Mouse (Mus musculus) spleen, postnatal 4 days (tissue): Measurements from ENCODE around the gene Pde4c.

Experiments used
- DNase-seq, 2 experiments: peaks; one replicate each; pipeline ENCODE4 v3.0.0; 2022; ENCODE audit warnings: low spot score in 2 of 2

Pde4c gene

DNA sequence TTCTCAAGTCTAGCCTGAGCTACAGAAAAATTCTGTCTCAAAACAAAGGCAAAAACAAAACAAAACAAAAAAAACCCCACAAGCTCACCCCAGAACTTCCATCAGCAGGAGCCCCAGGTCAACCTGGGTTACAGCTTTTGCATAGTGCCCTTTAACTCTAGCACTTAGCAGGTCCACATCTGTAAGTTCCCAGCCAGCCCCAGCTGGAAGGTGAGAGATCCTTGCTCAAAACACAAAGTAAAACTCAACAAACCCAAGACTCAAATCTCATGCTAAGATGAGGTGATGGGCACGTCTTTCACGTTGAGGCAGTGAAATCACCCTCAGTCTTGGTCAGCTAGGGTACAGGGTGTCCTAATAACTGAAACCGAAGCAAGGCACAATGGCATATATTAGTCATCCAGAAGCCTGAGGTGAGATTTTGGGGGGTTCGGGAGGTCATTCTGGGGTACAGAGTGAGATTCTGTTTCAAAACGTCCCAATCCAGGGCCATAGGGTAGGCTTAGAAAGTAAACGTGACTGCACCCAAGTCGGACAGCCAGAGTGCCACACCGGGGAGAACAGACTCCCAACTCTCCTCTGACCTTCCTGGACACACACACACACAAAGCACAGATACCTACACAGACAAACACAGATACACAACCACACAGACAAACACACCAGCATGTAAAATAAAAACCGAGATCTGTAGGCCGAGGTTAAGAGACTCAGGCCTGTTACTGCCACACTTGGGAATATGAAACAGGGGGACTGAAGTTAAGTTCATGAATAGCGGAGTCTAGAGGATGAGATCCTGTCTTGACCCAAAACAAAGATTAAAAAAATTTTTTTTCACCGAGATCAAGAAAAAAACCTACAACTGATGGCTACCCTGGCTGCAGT is 25.9 kb upstream of the Pde4c start:
- DNase-seq, result no peak

DNA sequence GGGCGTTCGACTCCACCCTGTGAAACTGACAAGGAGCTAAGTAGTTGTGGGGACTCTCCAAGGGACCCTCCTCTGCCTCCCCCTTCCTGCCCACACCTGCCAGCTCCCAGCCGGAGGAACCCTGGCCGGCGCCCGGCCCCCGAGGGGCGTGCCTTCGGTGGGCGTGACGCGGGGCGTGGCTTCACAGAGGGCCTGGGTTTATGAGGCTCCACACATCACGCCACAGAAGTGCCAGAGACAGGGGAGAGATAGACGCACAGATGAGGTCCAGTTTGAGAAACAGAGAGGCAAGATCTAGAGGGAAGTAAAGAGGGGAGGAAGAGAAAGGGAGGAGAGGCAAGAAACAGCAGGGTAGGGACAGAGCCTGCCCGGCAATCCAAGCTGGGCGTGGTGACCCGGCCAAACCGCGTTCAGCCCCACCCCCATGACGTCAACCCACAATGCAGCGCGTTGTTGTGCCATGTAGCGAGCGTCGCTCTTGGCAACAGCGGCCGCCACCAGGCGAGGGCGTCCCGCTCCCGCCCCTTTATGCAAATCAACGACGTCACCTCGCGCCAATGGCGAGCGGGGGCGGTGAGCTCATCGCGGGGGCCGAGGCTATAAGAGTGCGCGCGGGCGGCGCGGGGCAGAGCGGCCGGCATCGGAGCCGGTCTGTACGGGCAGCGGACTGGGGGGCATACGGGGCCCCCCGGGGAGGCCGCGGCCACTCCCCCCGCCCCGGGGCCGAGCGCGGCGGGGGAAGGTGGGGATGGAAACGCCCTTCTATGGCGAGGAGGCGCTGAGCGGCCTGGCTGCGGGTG is 25.0 kb upstream of the Pde4c start, which contains the start of gene Jund:
Gene Jund (plus strand): TSS at position 640 of the 800 bp plus-strand sequence.
- peak; percentile 100 for DNase-seq

DNA sequence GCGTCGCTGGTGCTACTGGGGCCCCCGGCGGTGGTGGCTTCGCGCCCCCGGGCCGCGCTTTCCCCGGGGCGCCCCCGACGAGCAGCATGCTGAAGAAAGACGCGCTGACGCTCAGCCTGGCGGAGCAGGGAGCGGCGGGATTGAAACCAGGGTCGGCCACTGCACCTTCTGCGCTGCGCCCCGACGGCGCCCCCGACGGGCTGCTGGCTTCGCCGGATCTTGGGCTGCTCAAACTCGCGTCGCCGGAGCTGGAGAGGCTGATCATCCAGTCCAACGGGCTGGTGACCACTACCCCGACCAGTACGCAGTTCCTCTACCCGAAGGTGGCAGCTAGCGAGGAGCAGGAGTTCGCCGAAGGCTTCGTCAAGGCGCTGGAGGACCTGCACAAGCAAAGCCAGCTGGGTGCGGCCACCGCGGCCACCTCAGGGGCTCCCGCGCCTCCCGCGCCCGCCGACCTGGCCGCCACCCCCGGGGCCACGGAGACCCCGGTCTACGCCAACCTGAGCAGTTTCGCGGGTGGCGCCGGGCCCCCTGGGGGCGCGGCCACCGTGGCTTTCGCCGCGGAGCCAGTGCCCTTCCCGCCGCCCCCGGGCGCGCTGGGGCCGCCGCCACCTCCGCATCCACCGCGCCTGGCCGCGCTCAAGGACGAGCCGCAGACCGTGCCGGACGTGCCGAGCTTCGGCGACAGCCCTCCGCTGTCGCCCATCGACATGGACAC is 24.2 kb upstream of the Pde4c start:
- DNase-seq, result peak; percentile 67 to 88

DNA sequence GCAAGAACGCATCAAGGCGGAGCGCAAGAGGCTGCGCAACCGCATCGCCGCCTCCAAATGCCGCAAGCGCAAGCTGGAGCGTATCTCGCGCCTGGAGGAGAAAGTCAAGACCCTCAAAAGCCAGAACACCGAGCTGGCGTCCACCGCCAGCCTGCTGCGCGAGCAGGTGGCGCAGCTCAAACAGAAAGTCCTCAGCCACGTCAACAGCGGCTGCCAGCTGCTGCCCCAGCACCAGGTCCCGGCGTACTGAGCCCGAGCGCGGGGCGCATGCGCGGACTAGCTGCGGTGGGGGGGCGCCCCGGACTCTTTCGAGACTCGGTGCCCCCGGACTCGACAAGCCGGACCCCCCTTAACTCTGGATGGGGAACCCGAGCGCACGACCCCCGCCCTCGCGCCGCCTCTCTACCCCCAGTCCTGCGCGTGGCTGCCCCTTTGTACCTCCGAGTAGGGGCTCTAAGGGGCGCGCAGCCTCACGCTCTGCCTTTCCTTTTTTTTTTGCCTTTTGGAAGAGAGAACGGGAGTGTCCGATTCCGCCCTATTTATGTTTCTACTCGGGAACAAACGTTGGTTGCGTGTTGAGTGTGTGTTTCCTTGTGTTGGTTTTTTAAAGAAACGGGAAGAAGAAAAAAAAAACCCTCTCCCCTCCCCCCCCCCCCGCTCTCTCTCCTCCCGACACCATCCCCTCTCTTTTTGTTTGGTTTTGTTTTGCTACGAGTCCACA is 23.5 kb upstream of the Pde4c start:
- DNase-seq, result peak; percentile 81 to 92

- peak; percentile 88 to 93 for DNase-seq
These were observed 23.0 kb upstream of the Pde4c start for GRCm38 (mm10) chr8:70700555-70700922.

GRCm38 (mm10) chr8:70701048-70701981 is 22.2 kb upstream of the Pde4c start:
- DNase-seq, result no peak

- DNase-seq, result no peak
These were observed 21.3 kb upstream of the Pde4c start for GRCm38 (mm10) chr8:70701982-70702841.

- DNase-seq, result no peak
These were observed 20.7 kb upstream of the Pde4c start for GRCm38 (mm10) chr8:70702842-70703182.

DNA sequence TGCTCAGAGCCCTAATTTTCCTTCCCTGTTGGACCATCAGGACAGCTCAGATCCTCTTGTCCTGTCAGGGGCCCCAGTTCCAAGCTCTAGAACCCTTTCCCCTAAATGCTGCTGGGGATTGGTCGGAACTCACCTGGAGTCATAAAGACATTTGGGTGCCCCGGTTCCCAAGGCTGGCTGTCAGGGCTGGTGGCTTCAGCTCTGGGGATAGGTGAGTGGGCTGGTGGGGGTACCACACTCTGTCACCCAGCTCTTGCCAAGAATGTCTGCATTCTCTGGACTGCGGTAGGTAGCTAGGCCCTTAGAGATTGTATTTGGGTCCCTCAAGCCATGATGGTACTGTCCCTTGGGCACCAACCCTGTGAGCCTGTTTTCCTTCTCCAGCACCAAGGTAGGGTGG is 20.2 kb upstream of the Pde4c start, which contains the start of gene Iqcn:
Gene Iqcn (plus strand): TSS at position 171 of the 400 bp plus-strand sequence.
- DNase-seq, result no peak

DNA sequence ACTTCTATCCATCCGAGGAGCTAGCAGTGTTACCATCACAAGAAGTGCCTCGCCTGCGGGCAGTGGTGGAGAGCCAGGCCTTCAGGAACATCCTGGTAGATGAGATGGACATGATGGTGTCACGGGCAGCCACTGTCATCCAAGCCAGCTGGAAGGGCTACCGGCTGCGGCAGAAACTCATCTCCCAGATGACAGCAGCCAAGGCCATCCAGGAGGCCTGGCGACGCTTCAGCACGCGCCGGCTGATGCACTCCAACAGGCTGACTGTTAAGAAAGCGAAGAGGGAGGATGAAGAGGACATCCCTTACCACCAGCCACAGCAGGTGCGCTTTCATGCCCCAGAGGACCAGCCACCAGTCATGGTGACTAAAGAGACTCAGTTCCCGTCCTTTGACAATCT is 15.2 kb upstream of the Pde4c start:
- DNase-seq, result no peak

- no peak for DNase-seq
These were observed 13.7 kb upstream of the Pde4c start for GRCm38 (mm10) chr8:70709794-70710193.

GRCm38 (mm10) chr8:70710296-70710695 is 13.2 kb upstream of the Pde4c start:
- DNase-seq, result no peak

DNA sequence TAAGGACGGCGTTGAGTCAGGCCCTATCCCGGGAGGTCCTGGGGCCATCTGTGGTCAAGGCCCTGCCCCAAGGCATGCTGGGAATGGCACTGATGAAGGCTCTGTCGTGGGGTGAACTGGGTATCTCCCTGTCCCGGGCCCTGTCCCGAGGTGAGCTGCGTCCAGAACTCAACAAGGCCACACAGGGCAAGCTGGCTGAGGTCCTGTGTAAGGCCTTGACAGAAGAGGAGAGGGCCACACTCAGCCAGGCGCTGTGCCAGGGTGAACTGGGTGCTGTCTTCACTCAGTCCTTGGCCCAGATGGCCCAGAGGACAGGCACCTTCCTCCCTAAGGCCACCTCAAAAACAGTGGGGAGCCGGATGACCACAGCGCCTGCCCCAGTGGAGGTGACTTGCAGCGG is 12.5 kb upstream of the Pde4c start:
- DNase-seq, result no peak

- DNase-seq, result no peak
These were observed 9.5 kb upstream of the Pde4c start for GRCm38 (mm10) chr8:70713991-70714390.

GRCm38 (mm10) chr8:70715086-70715485 is 8.4 kb upstream of the Pde4c start:
- DNase-seq, result no peak

GRCm38 (mm10) chr8:70716521-70717400 is 6.8 kb upstream of the Pde4c start:
- DNase-seq, result no peak

DNA sequence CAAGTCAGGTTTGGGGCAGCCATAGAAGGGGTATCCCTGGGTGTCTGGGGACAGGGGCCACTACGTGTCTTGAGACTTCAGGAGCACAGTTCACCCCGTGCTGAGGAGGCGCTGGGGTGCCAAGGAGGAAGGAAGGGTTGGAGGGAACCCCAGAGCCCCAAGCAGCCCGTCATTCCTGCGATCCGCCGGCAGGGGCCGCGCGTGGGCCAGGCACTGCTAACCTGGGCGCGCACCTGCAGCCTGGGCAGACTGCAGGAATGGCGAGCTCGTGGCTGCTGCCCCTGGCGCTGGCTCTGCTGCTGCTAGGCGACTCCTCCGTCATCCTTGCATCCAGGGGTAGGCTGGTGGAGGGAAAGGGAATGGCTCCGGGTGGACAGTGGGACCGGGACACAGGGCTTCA is 5.2 kb upstream of the Pde4c start, which contains the start of gene Gm3336:
Gene Gm3336 (plus strand): TSS at position 247 of the 400 bp plus-strand sequence.
- DNase-seq, result peak; percentile 75 to 92

- DNase-seq, result peak in 1 of 2 experiments; percentile 63
These were observed 3.7 kb upstream of the Pde4c start for GRCm38 (mm10) chr8:70719796-70720270.
